Mouse (Mus musculus): ENCODE measurements around the gene Usp6nl.

GRCm38 (mm10) chr2:6391261-6391660 is 68.8 kb downstream of the Usp6nl start:
- TF ChIP-seq CTCF (IDR thresholded peaks at IDR 0.05; ENCODE audit: extremely low read depth, insufficient read depth, low read length) (no peak), POLR2A (IDR thresholded peaks at IDR 0.05; ENCODE audit: extremely low read depth, insufficient read depth, low read length) (no peak)

All from cortical plate, adult 2 months (tissue).